Mouse (Mus musculus): ENCODE results near the gene Ptpn14. TPM values are rescaled to one million over a fixed set of nuclear protein-coding genes. Genes with fewer than 3 reads are reported as not detected.

Gene Ptpn14
- total RNA-seq, 2 experiments from 2014 or later, result 13.0 to 20.5 TPM

DNA sequence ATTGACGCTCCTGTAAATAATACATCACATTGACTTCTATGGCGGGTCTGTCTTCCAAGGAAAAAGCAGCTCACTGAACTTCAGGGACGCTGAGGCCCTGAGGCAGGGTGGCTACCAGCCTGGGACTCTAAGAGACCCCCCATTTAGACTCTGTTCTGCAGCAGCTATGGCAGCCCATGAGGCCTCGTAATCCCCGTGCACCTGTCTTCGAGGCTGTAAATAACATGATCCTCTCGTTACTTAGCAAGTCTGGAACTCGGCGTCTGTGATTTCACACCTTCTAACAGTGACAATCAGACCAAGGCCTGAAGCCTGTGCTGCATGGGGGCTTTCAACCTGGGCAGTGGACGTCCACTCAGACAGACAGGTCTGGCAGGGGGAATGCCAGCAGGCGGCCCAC is 175.1 kb downstream of the Ptpn14 start:
- no peak for DNase-seq

- DNase-seq, result peak; percentile 68
These were observed 182.7 kb downstream of the Ptpn14 start for GRCm38 (mm10) chr1:189910685-189911345.

- DNase-seq, result no peak
These were observed 185.2 kb downstream of the Ptpn14 start for GRCm38 (mm10) chr1:189913093-189913760.

- no peak for DNase-seq
These were observed 188.5 kb downstream of the Ptpn14 start for GRCm38 (mm10) chr1:189916422-189917125.

DNA sequence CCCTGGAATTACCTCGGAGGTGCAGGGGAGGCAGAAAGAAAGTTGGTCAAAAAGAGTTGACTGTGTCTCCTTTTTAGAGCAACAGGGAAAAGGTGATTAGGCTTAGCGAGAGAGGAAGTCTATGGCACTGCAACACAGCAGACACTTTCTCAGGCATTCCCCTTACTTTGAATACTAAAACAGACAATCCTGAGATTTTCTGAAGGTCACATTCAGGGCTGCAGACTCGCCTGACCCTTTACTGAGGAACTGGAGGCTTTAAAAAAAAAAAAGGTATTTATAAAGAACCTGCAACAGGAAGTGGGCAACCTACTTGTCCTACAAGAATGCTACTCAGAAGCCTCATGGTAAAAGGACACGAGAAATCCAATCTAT is 189.0 kb downstream of the Ptpn14 start:
- DNase-seq, result no peak

DNA sequence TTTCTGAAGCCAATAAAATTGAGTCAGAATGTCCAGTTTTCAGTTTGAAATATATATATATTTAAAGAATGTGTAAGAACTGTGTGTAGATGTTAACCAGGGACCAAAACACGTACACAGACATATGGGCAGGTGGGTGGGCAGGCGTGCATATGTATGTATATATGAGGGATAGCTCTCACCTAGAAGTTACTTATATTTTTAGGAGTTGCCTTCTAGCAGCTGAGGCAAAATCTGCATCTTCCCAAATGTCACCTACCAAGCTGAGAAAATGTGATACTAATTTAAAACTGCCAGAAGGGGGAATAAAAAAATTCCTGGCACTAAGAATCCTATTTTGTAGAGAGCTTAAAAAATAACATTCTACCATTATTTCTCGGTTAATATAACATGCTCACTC is 191.7 kb downstream of the Ptpn14 start:
- DNase-seq, result no peak

DNA sequence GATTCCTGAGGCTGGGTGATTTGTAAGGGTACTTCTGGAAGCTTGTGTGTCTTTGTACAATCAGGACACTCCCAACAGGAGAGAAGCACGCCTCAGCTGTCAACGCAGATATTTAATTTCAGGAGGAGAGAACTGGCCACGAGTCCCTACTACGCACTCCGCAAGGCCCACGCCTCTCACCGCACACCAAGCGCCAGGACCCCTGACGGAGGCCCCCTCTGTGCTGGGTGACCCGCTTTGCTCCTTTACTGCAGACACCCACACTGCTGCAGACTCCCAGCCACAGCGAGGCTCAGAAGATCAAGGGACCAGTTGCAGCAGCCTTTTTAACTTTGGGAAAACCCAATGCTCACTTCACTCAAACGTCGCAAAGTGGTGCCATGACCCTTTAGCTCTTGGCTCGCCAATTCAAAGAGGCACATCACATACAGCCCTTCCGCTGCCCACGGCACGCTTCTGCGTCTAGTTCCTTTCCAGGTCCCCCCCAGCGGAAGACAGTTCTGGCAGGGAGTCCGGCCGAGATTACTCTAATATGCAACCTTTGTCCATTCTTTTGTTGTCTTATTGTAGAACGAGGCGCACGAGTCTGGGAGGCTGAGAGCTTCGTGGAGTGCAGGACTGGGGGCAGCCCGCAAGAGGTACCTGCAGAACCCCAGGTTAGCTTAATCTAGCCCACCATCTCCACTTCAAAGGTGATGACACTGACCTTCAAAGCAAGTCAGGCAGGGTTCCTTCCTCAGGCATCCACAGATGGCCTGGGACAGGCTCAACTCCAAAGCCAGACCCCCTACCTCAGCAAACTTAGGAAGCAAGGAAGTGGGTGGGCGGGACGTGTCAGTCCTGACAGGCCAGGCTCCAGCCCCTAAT is 192.9 kb downstream of the Ptpn14 start:
- no peak for DNase-seq

DNA sequence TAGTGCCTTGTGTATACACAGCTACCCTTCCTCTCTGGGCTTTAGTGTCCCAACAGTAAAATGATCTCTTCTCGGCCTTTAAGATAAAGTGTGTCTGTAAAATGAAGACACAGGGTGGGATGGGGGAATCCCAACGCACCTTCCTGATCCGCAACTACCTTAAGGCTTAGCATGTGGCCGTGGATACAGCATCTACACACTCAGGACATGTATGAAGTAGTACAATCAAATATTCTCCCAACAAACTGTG is 193.4 kb downstream of the Ptpn14 start:
- DNase-seq, result no peak

DNA sequence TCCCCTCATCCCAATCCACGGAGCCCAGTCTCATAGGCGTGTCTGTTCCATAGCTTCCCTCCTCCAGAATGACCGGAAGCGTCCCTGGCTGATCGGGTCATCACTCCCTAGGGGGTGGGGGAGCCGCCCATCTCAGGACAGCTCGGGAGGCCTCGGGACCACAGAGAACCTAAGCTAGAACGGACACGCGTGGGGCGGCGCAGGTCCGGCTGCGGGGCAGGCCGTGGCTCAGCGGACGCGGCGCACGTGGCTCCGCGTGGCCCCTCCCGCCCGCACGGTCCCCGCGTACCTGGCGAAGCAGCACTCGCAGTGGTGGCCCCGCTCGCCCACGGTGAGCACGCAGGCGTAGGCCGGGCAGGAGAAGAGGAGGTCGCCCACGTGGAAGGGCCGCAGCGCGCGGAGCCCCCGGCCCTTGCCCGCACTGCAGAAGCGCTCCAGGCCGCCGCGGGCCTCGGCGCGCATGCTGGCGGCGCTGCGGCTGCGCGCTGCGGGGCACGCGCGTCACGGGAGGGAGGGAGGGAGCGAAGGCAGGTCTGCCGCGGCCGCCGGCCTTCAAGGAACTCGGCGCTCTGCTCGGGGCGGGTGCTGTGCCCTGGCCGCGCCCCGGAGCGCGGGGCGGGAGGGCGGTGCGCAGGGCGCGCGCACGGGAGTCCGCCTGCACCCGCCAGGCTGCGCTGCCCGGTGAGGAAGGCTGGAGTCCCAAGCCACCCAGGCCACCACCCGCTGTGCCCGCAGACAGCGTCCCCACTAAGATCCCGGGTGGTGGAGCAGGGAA is 193.9 kb downstream of the Ptpn14 start, which contains the start of gene Smyd2:
Gene Smyd2 (minus strand): TSS at position 546 of the 775 bp plus-strand sequence.
- DNase-seq, result peak; percentile 64

DNA sequence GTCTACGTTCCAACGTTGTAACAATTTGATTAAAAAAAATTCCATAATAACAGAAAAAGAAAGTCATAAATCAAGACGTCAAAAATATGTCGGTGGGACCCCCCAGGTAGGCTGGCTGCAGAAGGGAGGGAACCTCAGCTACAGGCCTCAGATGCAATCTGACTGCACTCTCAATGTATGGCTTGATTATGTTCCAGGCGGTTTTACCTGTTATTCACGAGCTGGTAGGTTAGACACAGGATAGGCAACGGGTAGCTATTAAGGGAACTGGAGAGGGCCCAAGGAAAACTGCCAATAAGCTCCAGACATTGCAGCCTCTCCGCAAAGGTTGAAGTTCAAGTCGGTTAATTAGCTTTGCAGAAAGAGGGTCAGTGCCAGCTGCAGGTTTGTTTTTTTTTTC is 194.7 kb downstream of the Ptpn14 start:
- no peak for DNase-seq

DNA sequence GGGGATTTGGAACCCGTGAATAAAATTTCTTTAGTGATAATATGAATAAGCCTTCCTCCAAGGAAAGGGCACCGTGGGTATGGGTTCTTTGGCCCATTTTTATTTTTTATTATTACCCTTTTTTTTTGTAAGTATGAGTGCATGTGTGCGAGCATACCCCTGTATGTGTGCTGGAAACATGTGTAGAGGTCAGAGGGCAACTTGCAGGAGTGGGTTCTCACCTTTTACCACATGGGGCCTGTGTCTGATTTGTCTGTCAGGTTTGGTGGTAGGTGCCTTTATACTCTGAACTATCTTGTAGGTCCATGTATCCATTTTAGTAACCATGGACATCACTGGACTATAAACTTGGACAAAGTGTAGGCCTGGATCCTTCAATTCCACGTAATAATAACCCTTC is 195.1 kb downstream of the Ptpn14 start:
- no peak for DNase-seq

- peak; percentile 64 for DNase-seq
These were observed 196.0 kb downstream of the Ptpn14 start for GRCm38 (mm10) chr1:189923871-189924568.

- DNase-seq, result no peak
These were observed 198.2 kb downstream of the Ptpn14 start for GRCm38 (mm10) chr1:189926279-189926678.

Other genes starting within 250 kb of the Ptpn14 start
- gene Cenpf, start 40.2 kb upstream of the Ptpn14 start, total RNA-seq (2021), result 10 to 100 TPM in 1 of 2 experiments, 1 to 10 TPM in 1; 8.3 to 12.5 TPM
- gene Smyd2, start 194.1 kb downstream of the Ptpn14 start, total RNA-seq (2021), result 100 to 1,000 TPM; 165 to 188 TPM